Mouse (Mus musculus): ENCODE data around the gene Ddx39. TPM values are rescaled to one million over a fixed set of nuclear protein-coding genes. Genes with fewer than 3 reads are reported as not detected.

The Ddx39 gene
- polyA plus RNA-seq (2014; fragmentation: Illumina TruSeq; extraction: RNeasy Lipid Tissue Mini Kit (QIAGEN cat#74804); ENCODE audit: low read depth, low replicate concordance): 19.5 TPM

DNA sequence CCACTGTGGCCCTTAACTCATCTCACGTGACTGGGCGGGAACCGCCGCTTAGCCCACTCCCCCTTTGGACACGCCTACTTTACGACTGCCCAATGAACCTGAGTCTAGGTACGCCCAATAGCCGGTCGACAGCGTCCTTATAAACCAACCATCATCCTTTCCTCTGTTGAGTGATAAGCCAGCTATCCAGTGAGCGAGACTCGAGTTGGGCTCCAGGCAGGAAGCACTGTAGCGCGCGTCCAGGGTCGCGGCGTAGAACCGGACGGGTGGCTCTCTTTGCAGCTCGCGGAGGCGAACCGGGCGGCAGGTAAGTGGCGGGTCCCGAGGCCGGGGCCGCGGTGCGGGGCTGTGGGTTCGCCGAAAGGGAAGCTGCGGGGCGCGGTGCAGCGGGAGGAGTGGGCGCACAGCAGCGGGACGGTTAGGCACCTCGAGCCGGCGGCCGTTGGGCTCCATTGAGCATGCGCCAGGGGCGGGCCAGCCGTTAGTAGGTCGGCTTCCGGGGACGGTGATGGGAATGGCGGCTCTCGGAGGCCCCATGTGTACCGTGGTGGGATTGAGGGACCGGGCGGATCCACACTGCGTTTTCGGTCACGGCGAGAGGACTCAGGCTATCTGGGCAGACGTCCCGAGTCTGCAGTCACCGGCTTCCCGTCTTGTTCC lies at the start of gene Ddx39:
Ddx39 (plus strand) TSS at position 147 of the 660 bp plus-strand sequence.

DNA sequence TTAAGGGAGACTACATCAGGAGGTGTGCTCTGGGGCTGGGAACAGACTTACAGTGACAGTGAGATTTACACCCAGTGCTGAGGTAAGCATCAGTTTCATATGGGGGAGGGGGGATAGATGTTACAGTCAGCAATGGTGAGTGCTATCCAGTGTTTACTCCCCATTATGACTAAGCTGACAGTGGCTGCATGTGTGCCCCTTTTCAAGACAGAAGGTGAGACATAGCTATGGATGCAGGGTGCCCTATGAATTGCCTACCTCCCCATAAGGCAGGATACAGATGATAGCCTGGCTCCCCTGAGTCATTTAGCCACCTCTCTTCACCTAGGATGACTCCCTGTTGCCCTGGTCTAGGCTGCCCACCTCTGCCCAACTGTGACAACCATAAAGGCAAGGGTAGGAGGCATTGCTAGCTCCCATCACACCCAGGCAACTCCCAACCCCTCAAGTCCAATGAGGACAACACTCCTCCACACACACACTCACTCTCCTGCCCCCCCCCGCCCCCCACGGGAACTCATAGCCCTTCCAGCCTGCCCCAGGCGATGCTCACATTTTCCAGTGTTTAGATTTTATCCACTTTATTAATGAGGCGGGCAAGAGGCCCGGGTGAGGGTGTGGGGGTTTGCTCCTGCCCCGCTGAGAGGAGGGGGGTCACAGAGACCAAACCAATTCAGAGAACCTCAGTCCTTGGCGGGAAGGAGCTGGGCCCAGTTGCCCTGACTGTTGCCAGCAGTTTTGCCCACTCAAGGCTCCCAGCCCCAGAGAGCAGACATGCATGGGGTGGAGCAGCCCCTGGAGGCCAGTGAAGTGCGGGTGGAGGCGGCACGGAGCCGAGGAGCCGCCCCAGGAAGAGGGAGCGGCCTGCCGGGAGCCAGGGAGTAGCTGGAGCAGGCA lies 48.8 kb upstream of the Ddx39 start, which contains the start of gene Ptger1:
Ptger1 (plus strand) TSS at position 710 of the 897 bp plus-strand sequence.

DNA sequence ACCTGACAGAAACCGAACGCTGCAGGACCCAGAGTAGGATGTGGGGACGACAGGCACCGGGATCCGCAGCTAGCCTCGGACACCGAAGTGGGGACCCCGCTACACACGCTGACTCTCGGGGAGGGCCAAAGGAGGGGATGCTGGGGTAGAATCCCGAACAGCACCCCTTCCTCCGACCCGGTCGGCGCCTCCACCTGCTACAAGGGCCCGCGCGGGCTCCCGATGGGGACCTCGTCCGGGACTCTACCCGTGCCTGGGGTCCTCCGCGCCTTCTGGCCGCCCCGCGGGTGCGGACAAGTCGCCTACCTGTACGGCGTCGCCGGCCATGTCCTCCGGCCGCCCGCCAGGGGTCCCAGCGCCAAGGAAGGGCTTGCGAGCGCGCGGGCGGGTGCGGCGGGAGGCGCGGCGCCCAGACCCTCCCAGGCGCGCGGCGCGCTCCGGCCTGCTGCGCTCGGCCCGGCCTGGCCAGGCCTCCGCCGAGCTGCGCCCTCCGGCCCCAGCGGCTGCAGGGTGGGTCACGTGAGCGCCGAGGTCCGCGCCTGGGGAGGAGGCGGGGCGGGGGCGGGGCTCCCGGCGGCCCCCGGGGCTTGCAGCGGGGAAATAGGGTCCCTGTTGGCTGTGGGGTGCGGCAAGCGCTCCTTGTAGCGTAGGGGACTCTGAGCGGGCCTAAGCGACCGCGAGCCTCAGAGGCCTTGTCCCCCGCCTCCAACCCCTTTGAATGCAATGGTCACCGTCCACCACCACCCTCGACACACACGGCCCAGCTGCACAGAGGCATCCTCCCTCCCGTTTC lies 16.1 kb upstream of the Ddx39 start, which contains the start of gene Pkn1:
Pkn1 (minus strand) TSS at position 519 of the 793 bp plus-strand sequence.

DNA sequence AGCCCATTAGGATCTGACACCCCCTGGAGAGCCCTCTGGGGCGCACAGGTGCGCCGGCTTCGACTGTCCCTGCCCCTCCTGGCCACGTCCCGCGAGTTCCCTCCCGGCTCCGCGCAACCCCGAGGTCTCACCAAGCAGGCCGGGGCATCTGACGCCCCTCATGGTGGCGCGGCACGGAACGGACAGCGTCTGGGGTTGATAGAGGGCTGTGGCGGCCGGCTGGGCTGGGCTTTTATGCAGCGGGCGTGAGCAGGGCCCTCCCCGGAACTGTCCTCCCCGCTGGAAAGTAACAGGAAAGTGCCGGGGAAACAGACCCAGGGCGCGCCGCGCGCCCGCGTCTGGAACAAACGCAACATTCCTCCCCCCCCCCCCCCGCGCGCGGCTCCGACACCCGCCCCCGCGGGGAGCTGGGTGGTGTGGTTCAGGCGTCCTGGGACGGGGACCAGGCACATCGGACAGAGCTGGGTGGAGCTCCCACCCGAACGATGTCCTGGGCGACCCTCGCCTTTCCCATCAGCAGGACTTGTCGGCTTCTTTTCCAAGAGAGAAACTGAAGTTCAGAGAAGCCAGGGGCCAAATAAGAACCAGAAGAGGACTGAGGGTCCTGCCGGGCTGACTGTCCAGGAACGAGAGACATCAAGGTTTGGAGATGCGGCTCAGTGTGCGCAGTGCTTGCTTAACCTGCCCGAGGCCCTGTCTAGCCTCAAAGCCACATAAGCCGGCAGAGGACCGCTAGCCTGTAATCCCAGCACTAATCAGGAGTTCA lies 26.2 kb downstream of the Ddx39 start, which contains the start of gene Adgre5:
Adgre5 (minus strand) TSS at position 351 of the 766 bp plus-strand sequence.

Other genes starting within 250 kb of the Ddx39 start
- gene Olfr370, start 179.4 kb upstream of the Ddx39 start, polyA plus RNA-seq (2014; fragmentation: Illumina TruSeq; extraction: RNeasy Lipid Tissue Mini Kit (QIAGEN cat#74804); ENCODE audit: low read depth, low replicate concordance): not detected
- gene Ndufb7, start 148.5 kb upstream of the Ddx39 start, polyA plus RNA-seq (2014; fragmentation: Illumina TruSeq; extraction: RNeasy Lipid Tissue Mini Kit (QIAGEN cat#74804); ENCODE audit: low read depth, low replicate concordance): 866 TPM
- 562 TPM for gene Tecr, start 107.2 kb upstream of the Ddx39 start, polyA plus RNA-seq (2014; fragmentation: Illumina TruSeq; extraction: RNeasy Lipid Tissue Mini Kit (QIAGEN cat#74804); ENCODE audit: low read depth, low replicate concordance)
- 17.8 TPM for gene Dnajb1, start 107.0 kb upstream of the Ddx39 start, polyA plus RNA-seq (2014; fragmentation: Illumina TruSeq; extraction: RNeasy Lipid Tissue Mini Kit (QIAGEN cat#74804); ENCODE audit: low read depth, low replicate concordance)
- 28.1 TPM for gene Gipc1, start 62.5 kb upstream of the Ddx39 start, polyA plus RNA-seq (2014; fragmentation: Illumina TruSeq; extraction: RNeasy Lipid Tissue Mini Kit (QIAGEN cat#74804); ENCODE audit: low read depth, low replicate concordance)
- 0.16 TPM for gene Ptger1, start 48.5 kb upstream of the Ddx39 start, polyA plus RNA-seq (2014; fragmentation: Illumina TruSeq; extraction: RNeasy Lipid Tissue Mini Kit (QIAGEN cat#74804); ENCODE audit: low read depth, low replicate concordance)
- 40.8 TPM for gene Pkn1, start 16.0 kb upstream of the Ddx39 start, polyA plus RNA-seq (2014; fragmentation: Illumina TruSeq; extraction: RNeasy Lipid Tissue Mini Kit (QIAGEN cat#74804); ENCODE audit: low read depth, low replicate concordance)
- gene Adgre5, start 26.1 kb downstream of the Ddx39 start, polyA plus RNA-seq (2014; fragmentation: Illumina TruSeq; extraction: RNeasy Lipid Tissue Mini Kit (QIAGEN cat#74804); ENCODE audit: low read depth, low replicate concordance): 45.7 TPM
- 11.6 TPM for gene Adgrl1, start 184.9 kb downstream of the Ddx39 start, polyA plus RNA-seq (2014; fragmentation: Illumina TruSeq; extraction: RNeasy Lipid Tissue Mini Kit (QIAGEN cat#74804); ENCODE audit: low read depth, low replicate concordance)
- 2.4 TPM for gene Gm10644, start 240.0 kb downstream of the Ddx39 start, polyA plus RNA-seq (2014; fragmentation: Illumina TruSeq; extraction: RNeasy Lipid Tissue Mini Kit (QIAGEN cat#74804); ENCODE audit: low read depth, low replicate concordance)
- 2.5 TPM for gene Asf1b, start 240.3 kb downstream of the Ddx39 start, polyA plus RNA-seq (2014; fragmentation: Illumina TruSeq; extraction: RNeasy Lipid Tissue Mini Kit (QIAGEN cat#74804); ENCODE audit: low read depth, low replicate concordance)

Measured in heart, adult 10 weeks (tissue).